Mouse (Mus musculus): Measurements from ENCODE around the gene Fbxl20.

DNA sequence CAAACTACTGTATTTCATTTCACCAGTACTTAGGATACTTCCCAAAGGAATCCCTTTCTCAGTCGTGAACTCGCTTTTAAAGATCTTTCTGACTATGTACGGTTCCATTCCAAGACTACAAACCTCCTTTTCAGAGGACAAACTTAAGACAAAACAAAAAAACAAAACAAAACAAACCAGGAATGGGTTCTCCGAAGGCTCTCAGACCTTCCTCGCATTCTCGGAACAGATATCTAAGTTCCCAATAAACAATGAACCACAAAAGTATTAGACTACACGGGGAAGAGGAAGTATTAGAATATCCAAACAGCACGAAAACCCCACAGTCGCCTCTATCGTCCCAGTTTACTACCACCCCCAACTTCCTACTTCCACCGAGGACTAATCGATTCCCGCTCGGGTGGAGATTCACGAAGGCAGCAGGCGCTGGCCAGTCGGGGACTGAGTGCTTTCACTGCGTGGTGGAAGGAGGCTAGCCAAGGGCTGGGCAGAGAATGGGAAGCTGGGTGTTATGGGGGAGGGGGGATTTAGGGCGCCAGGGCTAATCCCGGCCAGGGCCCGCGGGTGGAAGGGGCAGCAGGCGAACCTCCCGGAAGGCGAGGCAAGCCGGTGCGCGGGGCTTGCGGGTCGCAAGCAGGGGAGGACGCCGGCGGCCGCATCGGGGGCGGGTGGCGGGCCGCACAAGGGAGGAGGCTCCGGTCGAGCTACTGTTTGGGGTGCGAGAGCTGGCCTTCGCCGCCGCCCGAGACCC, 1.5 kb downstream of the Fbxl20 start:
- TF ChIP-seq CTCF (IDR thresholded peaks at IDR 0.05; ENCODE audit: low read depth) (no peak), EP300 (IDR thresholded peaks at IDR 0.05; ENCODE audit: low read depth) (no peak)
